Mouse (Mus musculus) hindbrain, embryonic 16.5 days (tissue): Measurements from ENCODE around the gene Olfr1058. TPM values are rescaled to one million over a fixed set of nuclear protein-coding genes. Genes with fewer than 3 reads are reported as not detected.
"Not testable (repeated sequence)": the region's sequence is repeated elsewhere in the genome, so short reads cannot be mapped to it uniquely, and the experiment has no call there.

Experiments used
- ATAC-seq: fragments of 200-750 bp; cut with Nextera tagmentation; 2 replicates; pipeline ENCODE4 v1.8.0; 2017; ENCODE audit warnings: moderate TSS enrichment, moderate library complexity
- H3K27ac ChIP-seq: fragments of 300-500 bp; sonication (generic); 2 replicates; pipeline ENCODE4 v1.5.1; 2014; ENCODE audit warnings: low read depth, mild to moderate bottlenecking, control low read depth, low read length, moderate library complexity
- H3K27me3 ChIP-seq: fragments of 300-500 bp; sonication (generic); replicated peaks from 2 replicates; pipeline ENCODE4 v1.6.1; 2014; ENCODE audit warnings: low read length; ENCODE audit not compliant: control insufficient read depth, insufficient read depth
- H3K36me3 ChIP-seq: fragments of 300-500 bp; sonication (generic); 2 replicates; pipeline ENCODE4 v1.6.1; 2014; ENCODE audit warnings: mild to moderate bottlenecking, low read length, moderate library complexity, mixed read lengths; ENCODE audit not compliant: control insufficient read depth, insufficient read depth
- H3K4me1 ChIP-seq: fragments of 300-500 bp; sonication (generic); 2 replicates; pipeline ENCODE4 v1.6.1; 2014; ENCODE audit warnings: low read depth, low read length; ENCODE audit not compliant: control insufficient read depth, insufficient read depth
- H3K4me2 ChIP-seq: fragments of 300-500 bp; sonication (generic); 2 replicates; pipeline ENCODE4 v1.6.1; 2014; ENCODE audit warnings: mild to moderate bottlenecking, low read length, control low read depth, moderate library complexity
- H3K4me3 ChIP-seq: fragments of 300-500 bp; sonication (generic); 2 replicates; pipeline ENCODE4 v1.5.1; 2014; ENCODE audit warnings: mild to moderate bottlenecking, low read length, control low read depth, moderate library complexity
- H3K9ac ChIP-seq: fragments of 300-500 bp; sonication (generic); 2 replicates; pipeline ENCODE4 v1.6.1; 2014; ENCODE audit warnings: low read depth, mild to moderate bottlenecking, control low read depth, low read length, moderate library complexity
- H3K9me3 ChIP-seq: fragments of 300-500 bp; sonication (generic); 2 replicates; pipeline ENCODE4 v1.6.1; 2014; ENCODE audit warnings: mild to moderate bottlenecking, low read length, moderate library complexity; ENCODE audit not compliant: control insufficient read depth
- WGBS: fragments of 180-500 bp; shearing (Covaris S2); extraction: QIAGEN DNeasy Blood & Tissue Kit; methylation state at CpG from one replicate; pipeline ENCODE4 v1.1.7; 2014; 5-methylcytosine and 5-hydroxymethylcytosine counted together
- polyA plus RNA-seq: library from polyadenylated mRNA; unstranded; fragments of >200 nt; fragmentation: Nextera tagmentation; extraction: Ambion mirVana; gene quantifications from 2 replicates; pipeline ENCODE4 v1.2.1, GENCODE M21; 2015

Olfr1058 gene
- polyA plus RNA-seq, result not detected in 2 replicates

- not testable (repeated sequence) for H3K4me3 ChIP-seq, H3K27me3 ChIP-seq, H3K4me1 ChIP-seq, H3K9ac ChIP-seq, H3K4me2 ChIP-seq, H3K9me3 ChIP-seq, ATAC-seq, H3K36me3 ChIP-seq, H3K27ac ChIP-seq
These were observed at the start of gene Olfr1058 for GRCm38 (mm10) chr2:86388461-86388860. Gene Olfr1058, minus strand, starts transcription at chr2:86388561.

DNA sequence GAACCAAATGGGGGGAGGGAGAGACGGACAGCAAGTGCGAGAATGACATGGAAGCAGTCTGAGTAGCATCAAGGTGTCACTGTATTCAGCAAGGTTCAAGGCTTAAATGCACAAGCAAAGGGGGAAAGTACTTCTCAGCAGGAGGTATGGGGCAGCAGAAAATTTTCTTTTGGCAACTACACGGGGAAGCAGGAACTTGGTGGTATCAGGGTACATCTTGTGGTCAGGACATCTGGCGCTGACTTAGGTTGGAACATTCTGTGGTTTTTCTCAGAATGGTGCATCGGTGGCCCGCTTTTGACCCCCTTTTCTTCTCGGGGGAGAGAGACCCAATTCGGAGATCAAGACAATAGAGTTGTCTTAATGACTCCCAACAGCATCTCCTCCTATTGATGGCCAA, 40.1 kb upstream of the Olfr1058 start:
- not testable (repeated sequence) for H3K9ac ChIP-seq, H3K27ac ChIP-seq, H3K36me3 ChIP-seq, H3K9me3 ChIP-seq, H3K4me3 ChIP-seq, H3K27me3 ChIP-seq, H3K4me2 ChIP-seq, H3K4me1 ChIP-seq, ATAC-seq
- 93% methylated on average over 8 of the region's 8 CpGs for WGBS

DNA sequence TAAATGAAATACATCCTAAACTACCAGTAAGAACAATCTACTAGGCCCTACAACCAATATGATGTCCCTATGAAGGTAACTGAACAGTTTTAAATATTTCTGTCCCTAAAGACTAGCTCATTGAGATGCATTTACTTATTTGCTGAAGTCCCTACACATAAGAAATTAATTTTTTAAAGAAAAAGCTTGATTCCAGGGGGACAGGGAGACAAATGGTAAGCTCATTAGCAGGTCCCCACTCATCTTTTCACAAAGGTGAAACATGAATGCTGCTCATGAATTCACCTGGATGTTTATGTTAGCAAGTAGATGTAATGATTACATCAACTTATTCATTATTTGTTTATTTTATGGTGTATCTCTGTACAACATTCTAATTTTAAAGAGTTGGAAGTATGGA, 38.3 kb upstream of the Olfr1058 start, which contains the start of gene Olfr1062:
TSS of gene Olfr1062 (minus strand) at position 101 of the 400 bp plus-strand sequence.
- not testable (repeated sequence) for H3K27me3 ChIP-seq, H3K4me3 ChIP-seq, H3K4me1 ChIP-seq, ATAC-seq, H3K9me3 ChIP-seq, H3K27ac ChIP-seq, H3K4me2 ChIP-seq, H3K36me3 ChIP-seq, H3K9ac ChIP-seq

DNA sequence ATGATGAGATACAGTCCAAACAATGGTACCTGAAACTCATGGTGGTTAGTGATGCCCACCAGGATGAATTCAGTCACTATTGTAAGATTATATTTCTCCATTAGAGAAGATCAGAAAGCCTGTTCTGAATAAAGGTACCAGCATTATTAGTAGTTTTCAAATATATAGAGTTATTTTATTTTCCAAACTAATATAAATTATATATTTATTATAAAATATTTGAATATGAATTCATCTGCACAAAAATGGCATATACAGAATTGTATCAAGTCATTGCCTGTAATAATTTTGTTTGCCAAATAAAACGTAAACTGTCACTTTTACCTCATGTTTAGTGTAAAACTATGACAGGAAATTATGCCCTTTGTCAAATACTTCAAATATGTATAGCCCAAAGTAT, 25.6 kb upstream of the Olfr1058 start, which contains the start of gene Olfr1061:
TSS of gene Olfr1061 (minus strand) at position 101 of the 400 bp plus-strand sequence.
- H3K4me3 ChIP-seq, result no peak within 1 kb of the TSS
- H3K27me3 ChIP-seq, result no peaks in the 10 kb centered on the region
- no peak within 1 kb of the TSS for H3K27ac ChIP-seq
- H3K4me1 ChIP-seq, result no peaks in the 10 kb centered on the region
- no peaks in the 10 kb centered on the region for H3K36me3 ChIP-seq
- no peak within 1 kb of the TSS for H3K9ac ChIP-seq
- no peak within 1 kb of the TSS for H3K4me2 ChIP-seq
- H3K9me3 ChIP-seq, result no peaks in the 10 kb centered on the region
- WGBS, result 80% methylated on average over 1 of the region's 1 CpGs
- no peak for ATAC-seq

GRCm38 (mm10) chr2:86395114-86395513, 6.8 kb upstream of the Olfr1058 start:
- Histone ChIP-seq H3K4me3 (no peak overlapping the region), H3K4me2 (no peak overlapping the region), H3K9ac (no peak overlapping the region), H3K27me3 (no peaks in the 10 kb centered on the region), H3K36me3 (no peaks in the 10 kb centered on the region), H3K9me3 (no peaks in the 10 kb centered on the region), H3K27ac (no peak overlapping the region), H3K4me1 (no peaks in the 10 kb centered on the region)
- no peak for ATAC-seq
- 97% methylated on average over 2 of the region's 2 CpGs for WGBS

DNA sequence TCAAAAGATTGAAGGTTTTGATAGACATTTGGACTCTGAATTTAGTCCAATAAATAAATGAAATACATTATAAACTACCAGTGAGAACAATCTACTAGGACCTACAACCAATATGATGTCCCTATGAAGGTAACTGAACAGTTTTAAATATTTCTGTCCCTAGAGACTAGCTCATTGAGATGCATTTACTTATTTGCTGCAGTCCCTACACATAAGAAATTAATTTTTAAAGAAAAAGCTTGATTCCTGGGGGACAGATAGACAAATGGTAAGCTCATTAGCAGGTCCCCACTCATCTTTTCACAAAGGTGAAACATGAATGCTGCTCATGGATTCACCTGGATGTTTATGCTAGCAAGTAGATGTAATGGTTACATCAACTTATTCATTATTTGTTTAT, 10.1 kb downstream of the Olfr1058 start, which contains the start of gene Olfr1057:
TSS of gene Olfr1057 (minus strand) at position 101 of the 400 bp plus-strand sequence.
- Histone ChIP-seq H3K4me3 (no peak within 1 kb of the TSS), H3K27ac (no peak within 1 kb of the TSS), H3K9me3 (no peaks in the 10 kb centered on the region), H3K9ac (no peak within 1 kb of the TSS), H3K4me2 (no peak within 1 kb of the TSS), H3K4me1 (no peaks in the 10 kb centered on the region), H3K27me3 (no peaks in the 10 kb centered on the region), H3K36me3 (no peaks in the 10 kb centered on the region)
- ATAC-seq, result no peak

DNA sequence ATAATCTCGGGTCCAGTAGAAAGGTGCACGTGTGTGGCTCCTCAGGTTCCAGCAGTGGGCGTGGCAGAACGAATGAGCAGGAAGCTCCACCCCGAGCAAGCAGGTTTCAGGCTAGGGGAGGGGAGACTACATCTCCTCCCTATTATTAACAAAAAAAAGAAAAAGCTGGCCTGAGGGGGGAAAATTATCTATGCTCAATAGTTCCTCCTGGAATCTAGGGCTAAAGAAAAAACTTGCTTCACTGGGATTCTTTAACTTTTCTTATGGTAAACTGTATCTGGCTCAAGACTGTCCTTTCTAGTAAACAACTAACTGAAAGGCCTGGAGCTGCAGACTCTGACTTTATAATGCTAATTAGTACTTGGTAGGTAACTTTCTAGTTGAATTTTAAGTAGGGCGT, 22.0 kb downstream of the Olfr1058 start:
- not testable (repeated sequence) for H3K9ac ChIP-seq, H3K36me3 ChIP-seq, ATAC-seq, H3K27me3 ChIP-seq, H3K4me2 ChIP-seq, H3K9me3 ChIP-seq, H3K27ac ChIP-seq, H3K4me1 ChIP-seq, H3K4me3 ChIP-seq
- WGBS, result no CpG with 5 or more reads among the region's 6 CpGs

DNA sequence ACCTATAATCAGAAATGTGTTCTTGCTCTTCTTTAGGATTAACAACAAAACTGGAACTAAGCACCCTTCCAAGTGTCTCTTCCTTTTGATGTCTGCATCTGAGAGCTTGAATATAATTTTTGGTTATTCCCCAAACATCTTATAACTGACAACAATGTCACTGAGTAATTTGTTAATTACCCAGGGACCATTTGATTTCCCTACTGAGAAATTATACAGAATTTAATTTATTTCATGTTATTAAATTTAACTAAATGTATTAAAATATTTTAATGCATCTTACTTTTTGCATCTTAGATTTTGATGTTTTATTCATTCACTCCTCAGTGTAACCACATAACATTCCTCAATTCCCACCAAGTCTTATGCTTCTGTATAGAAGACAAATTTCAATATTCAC, 26.0 kb downstream of the Olfr1058 start, which contains the start of gene Olfr1056:
TSS of gene Olfr1056 (minus strand) at position 101 of the 400 bp plus-strand sequence.
- no peak within 1 kb of the TSS for H3K27ac ChIP-seq
- H3K4me1 ChIP-seq, result no peaks in the 10 kb centered on the region
- H3K4me3 ChIP-seq, result no peak within 1 kb of the TSS
- no peak within 1 kb of the TSS for H3K4me2 ChIP-seq
- no peak within 1 kb of the TSS for H3K9ac ChIP-seq
- no peaks in the 10 kb centered on the region for H3K9me3 ChIP-seq
- no peaks in the 10 kb centered on the region for H3K27me3 ChIP-seq
- no peaks in the 10 kb centered on the region for H3K36me3 ChIP-seq
- ATAC-seq, result no peak

GRCm38 (mm10) chr2:86351751-86352150, 36.6 kb downstream of the Olfr1058 start:
- not testable (repeated sequence) for H3K27me3 ChIP-seq, H3K4me3 ChIP-seq, H3K9me3 ChIP-seq, ATAC-seq, H3K36me3 ChIP-seq, H3K9ac ChIP-seq, H3K27ac ChIP-seq, H3K4me1 ChIP-seq, H3K4me2 ChIP-seq
- WGBS, result 74% methylated on average over 1 of the region's 1 CpGs

- Histone ChIP-seq H3K27ac (no peak within 1 kb of the TSS), H3K9me3 (no peaks in the 10 kb centered on the region), H3K36me3 (no peaks in the 10 kb centered on the region), H3K9ac (no peak within 1 kb of the TSS), H3K4me3 (no peak within 1 kb of the TSS), H3K4me1 (no peaks in the 10 kb centered on the region), H3K27me3 (no peaks in the 10 kb centered on the region), H3K4me2 (no peak within 1 kb of the TSS)
- no peak for ATAC-seq
- 89% methylated on average over 5 of the region's 5 CpGs for WGBS
These were observed 38.2 kb downstream of the Olfr1058 start, which contains the start of gene Olfr1055 for GRCm38 (mm10) chr2:86350184-86350583. Gene Olfr1055, minus strand, starts transcription at chr2:86350284.
